Mouse (Mus musculus) common myeloid progenitor, adult 5-6 weeks (primary cell): ENCODE results near the gene Scn8a. TPM values are rescaled to one million over a fixed set of nuclear protein-coding genes. Genes with fewer than 3 reads are reported as not detected.

ENCODE experiments used
- ATAC-seq: replicated peaks from 2 replicates; pipeline ENCODE4 v1.8.0; 2016; ENCODE audit warnings: low read depth, mild to moderate bottlenecking, moderate TSS enrichment, inconsistent platforms; ENCODE audit not compliant: poor library complexity, severe bottlenecking
- total RNA-seq: library from RNA; stranded (forward); fragments of 200-1000, 187-1606 nt; gene quantifications from 2 replicates; pipeline ENCODE4 v1.2.3, GENCODE M21; 2017

Scn8a gene
- total RNA-seq, 1 experiment from 2014 or later = not detected

- no peak for ATAC-seq
These were observed 212.6 kb downstream of the Scn8a start for GRCm38 (mm10) chr15:101082236-101082635.

- peak; percentile 55 for ATAC-seq
These were observed 214.8 kb downstream of the Scn8a start for GRCm38 (mm10) chr15:101084499-101084898.

- no peak for ATAC-seq
These were observed 216.8 kb downstream of the Scn8a start for GRCm38 (mm10) chr15:101086451-101086850.

- ATAC-seq = peak; percentile 42
These were observed 217.3 kb downstream of the Scn8a start for GRCm38 (mm10) chr15:101086956-101087355.

GRCm38 (mm10) chr15:101088291-101088690 lies 218.6 kb downstream of the Scn8a start:
- no peak for ATAC-seq

DNA sequence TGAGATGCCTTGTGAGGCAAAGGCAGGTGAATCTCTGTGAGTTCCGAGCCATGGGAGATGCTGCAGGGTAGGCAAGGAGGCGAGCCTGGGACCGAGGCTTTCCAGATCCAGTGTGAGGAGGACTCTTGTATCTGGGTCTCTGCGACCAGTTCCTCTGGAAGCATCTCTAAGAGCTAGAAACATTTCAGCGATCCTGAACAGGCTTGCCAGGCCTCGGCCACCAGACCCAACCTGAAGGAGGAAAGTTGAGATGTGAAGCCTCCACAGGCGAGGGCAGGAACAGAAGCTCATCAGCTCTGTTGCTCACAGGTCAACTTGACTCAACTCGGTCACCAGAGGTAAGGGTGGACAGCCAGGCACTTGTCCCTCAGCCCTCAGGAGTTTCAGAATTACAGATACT lies 221.9 kb downstream of the Scn8a start:
- ATAC-seq = no peak

- no peak for ATAC-seq
These were observed 222.6 kb downstream of the Scn8a start for GRCm38 (mm10) chr15:101092121-101092828.

GRCm38 (mm10) chr15:101092829-101093648 lies 223.4 kb downstream of the Scn8a start:
- no peak for ATAC-seq

DNA sequence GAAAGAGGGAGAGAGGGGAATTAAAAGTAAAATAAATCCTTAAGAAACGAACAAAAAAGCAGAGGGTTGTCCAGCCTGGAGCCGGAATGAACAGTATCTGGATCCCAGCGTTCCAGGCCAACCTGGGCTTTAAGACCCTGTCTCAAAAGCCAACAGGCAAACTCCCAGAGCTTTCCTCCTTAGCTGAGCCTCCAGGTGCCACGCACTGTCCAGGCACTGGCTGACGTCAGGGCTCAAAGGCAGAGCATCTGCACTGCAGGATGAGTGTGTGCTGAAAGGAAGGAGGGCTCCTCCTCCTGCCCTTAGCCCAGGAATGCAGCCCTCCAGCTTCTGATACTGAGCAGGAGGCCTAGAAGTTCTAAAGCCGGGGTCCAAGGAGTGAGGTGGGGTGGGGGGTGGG lies 224.3 kb downstream of the Scn8a start:
- no peak for ATAC-seq

DNA sequence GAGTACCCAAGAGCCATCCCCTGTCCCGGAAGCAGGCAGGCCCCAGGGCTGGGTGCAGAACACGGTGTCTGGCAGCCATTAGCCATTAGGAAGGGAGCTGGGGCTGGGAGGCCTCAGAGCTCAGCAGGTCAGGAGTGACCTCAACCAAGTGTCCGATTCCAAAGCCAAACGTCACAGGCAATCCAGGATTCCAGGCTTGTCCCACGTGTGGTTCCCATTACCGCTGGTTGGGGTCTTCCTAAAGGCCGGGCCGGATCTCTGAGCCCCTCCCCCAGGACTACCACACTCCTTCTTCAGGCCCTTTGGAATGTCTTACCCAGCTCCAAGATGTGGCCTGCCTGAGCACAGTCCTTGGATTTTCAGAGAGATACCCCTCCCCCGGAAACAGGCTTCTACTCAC lies 225.3 kb downstream of the Scn8a start:
- no peak for ATAC-seq

GRCm38 (mm10) chr15:101095392-101095791 lies 225.7 kb downstream of the Scn8a start:
- no peak for ATAC-seq

Other genes starting within 250 kb of the Scn8a start
- 5.1 TPM in 1 of 2 replicates, not detected in the other for gene Smagp, start 232.9 kb upstream of the Scn8a start, total RNA-seq
- gene Bin2, start 200.3 kb upstream of the Scn8a start, total RNA-seq = 134 and 142 TPM in 2 replicates
- gene Cela1, start 181.9 kb upstream of the Scn8a start, total RNA-seq = 21.1 and 29.0 TPM in 2 replicates
- 42.7 and 49.2 TPM in 2 replicates for gene Galnt6, start 140.5 kb upstream of the Scn8a start, total RNA-seq
- 10.9 and 12.6 TPM in 2 replicates for gene Slc4a8, start 108.1 kb upstream of the Scn8a start, total RNA-seq
- gene Gm47841, start 177.5 kb downstream of the Scn8a start, total RNA-seq = not detected in 2 replicates
- not detected in 2 replicates for gene Fignl2, start 208.7 kb downstream of the Scn8a start, total RNA-seq
- gene Ankrd33, start 245.9 kb downstream of the Scn8a start, total RNA-seq = not detected in 2 replicates